Mouse (Mus musculus): Measurements from ENCODE around the gene Samhd1. TPM values are rescaled to one million over a fixed set of nuclear protein-coding genes. Genes with fewer than 3 reads are reported as not detected.

Samhd1 gene
- total RNA-seq, 4 experiments from 2014 or later = 22.4 to 38.9 (median 31.0) TPM

- DNase-seq = peak; percentile 87
Measured at GRCm38 (mm10) chr2:157071556-157071955, 63.5 kb downstream of the Samhd1 start.

- peak; percentile 78 for DNase-seq
Measured at GRCm38 (mm10) chr2:157070365-157070764, 64.7 kb downstream of the Samhd1 start.

GRCm38 (mm10) chr2:157069755-157070315, 65.2 kb downstream of the Samhd1 start:
- no peak for DNase-seq

- no peak for DNase-seq
Measured at GRCm38 (mm10) chr2:157069355-157069735, 65.7 kb downstream of the Samhd1 start.

GRCm38 (mm10) chr2:157068701-157069354, 66.2 kb downstream of the Samhd1 start:
- no peak for DNase-seq

- no peak for DNase-seq
Measured at GRCm38 (mm10) chr2:157066731-157067430, 68.2 kb downstream of the Samhd1 start.

- no peak for DNase-seq
Measured at GRCm38 (mm10) chr2:157065879-157066226, 69.2 kb downstream of the Samhd1 start.

- DNase-seq = no peak
Measured at GRCm38 (mm10) chr2:157064978-157065878, 69.8 kb downstream of the Samhd1 start.

- DNase-seq = no peak
Measured at GRCm38 (mm10) chr2:157064136-157064535, 70.9 kb downstream of the Samhd1 start.

GRCm38 (mm10) chr2:157063241-157063700, 71.8 kb downstream of the Samhd1 start:
- no peak for DNase-seq

- DNase-seq = no peak
Measured at GRCm38 (mm10) chr2:157060557-157061305, 74.3 kb downstream of the Samhd1 start.

GRCm38 (mm10) chr2:157060037-157060436, 75.0 kb downstream of the Samhd1 start:
- no peak for DNase-seq

GRCm38 (mm10) chr2:157059166-157059565, 75.9 kb downstream of the Samhd1 start:
- no peak for DNase-seq

GRCm38 (mm10) chr2:157058342-157058998, 76.6 kb downstream of the Samhd1 start:
- DNase-seq = no peak

- no peak for DNase-seq
Measured at GRCm38 (mm10) chr2:157057758-157058157, 77.3 kb downstream of the Samhd1 start.

- DNase-seq = no peak
Measured at GRCm38 (mm10) chr2:157057186-157057585, 77.9 kb downstream of the Samhd1 start.

GRCm38 (mm10) chr2:157055721-157056120, 79.3 kb downstream of the Samhd1 start:
- no peak for DNase-seq

- DNase-seq = peak; percentile 63
Measured at GRCm38 (mm10) chr2:157054816-157055215, 80.2 kb downstream of the Samhd1 start.

GRCm38 (mm10) chr2:157054297-157054696, 80.8 kb downstream of the Samhd1 start:
- DNase-seq = peak; percentile 94

GRCm38 (mm10) chr2:157053787-157054186, 81.3 kb downstream of the Samhd1 start:
- DNase-seq = no peak

GRCm38 (mm10) chr2:157053124-157053523, 81.9 kb downstream of the Samhd1 start:
- no peak for DNase-seq
